Mouse (Mus musculus) NIH3T3 (cell line): ENCODE results near the gene Chst11.

Experiments used
- DNase-seq: peaks from one replicate; pipeline ENCODE4 v3.0.0-alpha.2; 2012; ENCODE audit warnings: low read depth

Gene Chst11

DNA sequence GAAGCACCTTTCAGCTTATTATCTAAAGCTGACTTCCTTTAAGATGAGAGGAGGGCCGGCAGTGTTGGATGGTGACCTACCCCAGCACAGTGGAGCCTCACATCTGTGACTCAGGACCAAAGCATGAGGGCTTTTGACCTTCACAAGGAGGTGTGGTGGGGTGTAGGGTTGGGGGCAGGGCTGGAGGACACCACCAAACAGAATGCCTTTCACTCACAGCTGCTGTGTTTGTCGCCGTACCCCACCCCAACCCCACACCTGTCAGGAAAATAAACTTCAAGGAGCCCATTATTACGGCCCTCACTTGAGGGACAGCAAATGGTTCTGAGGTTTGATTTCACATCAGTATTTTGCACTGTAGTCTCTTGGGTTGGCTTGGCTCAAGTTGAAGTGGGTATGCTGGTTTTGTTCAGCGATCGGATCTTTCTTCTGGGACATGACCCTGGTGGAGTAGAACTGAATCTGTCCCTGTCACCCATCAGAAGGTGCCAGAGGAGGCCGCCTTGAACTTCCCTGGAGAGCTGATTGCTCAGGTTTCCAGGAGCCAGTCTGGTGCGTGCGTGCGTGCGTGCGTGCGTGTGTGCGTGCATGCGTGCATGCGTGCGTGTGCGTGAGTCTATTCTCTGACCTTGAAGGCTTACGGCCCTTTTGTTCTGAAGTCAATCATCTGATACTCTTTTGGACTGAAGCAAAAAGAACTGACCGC is 51.2 kb downstream of the Chst11 start:
- DNase-seq: peak; percentile 24

DNA sequence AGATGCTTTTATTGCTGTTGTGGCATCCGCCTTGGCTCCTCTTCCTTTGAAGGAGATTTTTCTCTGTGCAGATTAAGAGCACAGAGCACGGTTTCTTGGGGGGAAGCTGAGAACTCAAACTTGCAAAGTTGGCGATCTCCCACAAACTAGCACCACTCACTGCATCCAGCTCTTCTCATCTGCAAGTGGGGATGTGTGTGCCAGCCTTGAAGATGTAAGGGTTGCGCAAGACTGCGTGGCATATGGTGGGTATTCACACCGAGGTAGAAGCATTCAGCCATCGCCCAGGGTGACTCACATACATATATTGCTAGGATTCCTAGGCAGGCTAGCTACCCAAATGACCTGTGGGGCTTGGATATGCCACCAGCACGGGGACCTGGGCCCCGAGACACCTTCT is 52.9 kb downstream of the Chst11 start:
- DNase-seq: peak; percentile 22

DNA sequence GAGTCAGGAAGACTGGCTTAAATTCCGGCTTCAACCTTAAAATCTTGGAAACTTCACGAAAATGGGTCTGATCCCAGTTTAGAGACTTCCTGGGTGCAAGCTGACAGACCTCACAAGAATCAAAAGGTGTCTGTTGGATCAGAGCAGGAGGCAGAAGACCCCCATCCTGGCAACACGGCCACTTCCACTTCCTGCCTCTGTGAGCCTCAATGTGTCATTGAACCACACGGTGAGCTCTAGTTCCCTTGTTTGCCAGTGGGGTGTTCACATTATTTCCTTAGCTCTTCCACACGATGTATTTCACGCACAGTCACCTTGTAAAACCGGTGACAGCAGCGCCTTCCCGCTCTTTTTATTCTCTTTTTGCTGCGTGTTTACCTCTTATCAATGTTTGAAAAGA is 54.1 kb downstream of the Chst11 start:
- DNase-seq: no peak

DNA sequence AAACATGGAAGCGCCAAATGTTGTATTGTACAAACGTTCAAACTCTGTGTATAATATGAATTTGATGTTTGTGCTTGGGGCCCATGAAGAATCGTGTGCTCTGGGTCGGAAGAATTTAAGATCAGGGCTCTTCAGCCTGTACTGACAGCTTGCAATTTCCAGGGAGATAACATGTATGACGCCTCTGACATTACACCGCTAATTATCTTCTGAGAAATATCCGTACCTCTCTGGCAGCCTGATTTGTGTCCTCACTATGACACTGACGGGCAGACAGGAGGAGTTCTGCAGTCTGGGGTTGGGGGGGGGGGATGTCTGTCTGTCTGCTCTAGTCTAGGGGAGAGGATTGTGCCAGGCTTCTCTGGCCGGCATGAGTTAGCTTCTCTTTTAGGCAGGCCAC is 56.6 kb downstream of the Chst11 start:
- DNase-seq: no peak

DNA sequence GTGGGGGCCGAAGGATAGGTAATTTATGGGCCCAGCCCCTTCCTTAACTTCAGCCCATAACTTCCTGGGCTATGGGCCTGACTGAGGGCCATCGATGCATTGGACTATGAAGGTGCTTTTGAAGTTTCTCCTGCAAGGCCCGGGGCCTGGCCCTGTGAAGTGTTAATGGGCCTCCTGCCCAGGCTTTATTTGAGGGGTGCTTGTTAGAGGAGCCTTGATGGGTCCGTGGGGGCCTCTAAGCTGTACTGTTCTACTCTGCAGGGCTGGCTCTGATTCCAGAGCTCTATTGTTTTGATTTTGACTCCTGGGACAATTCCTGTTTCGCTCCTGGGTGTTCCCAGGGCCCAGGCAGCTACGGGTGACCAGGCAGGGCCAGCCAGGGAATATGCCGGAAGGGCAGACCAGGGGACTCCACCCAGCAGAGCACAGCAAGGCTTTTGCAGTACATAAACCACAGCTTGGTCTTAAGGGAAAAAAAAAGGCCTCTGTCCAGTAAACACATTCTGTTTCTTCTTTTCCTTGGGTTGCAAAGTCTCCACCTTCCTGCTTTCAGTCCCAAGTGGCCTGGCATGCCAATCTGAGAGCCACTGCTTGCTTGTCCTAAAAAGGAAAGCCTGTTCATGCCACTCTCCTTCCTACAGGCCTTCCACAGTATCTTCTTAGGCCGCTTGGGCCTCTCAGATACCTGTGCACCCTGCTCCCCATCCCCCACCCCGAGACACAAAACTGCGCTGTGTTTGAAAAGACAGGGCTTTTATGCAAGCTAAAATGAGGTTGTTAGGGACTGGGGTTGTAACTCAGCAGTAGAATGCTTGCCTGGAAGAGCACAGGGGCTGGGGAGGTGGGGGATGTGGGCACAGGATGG is 57.5 kb downstream of the Chst11 start:
- DNase-seq: no peak

DNA sequence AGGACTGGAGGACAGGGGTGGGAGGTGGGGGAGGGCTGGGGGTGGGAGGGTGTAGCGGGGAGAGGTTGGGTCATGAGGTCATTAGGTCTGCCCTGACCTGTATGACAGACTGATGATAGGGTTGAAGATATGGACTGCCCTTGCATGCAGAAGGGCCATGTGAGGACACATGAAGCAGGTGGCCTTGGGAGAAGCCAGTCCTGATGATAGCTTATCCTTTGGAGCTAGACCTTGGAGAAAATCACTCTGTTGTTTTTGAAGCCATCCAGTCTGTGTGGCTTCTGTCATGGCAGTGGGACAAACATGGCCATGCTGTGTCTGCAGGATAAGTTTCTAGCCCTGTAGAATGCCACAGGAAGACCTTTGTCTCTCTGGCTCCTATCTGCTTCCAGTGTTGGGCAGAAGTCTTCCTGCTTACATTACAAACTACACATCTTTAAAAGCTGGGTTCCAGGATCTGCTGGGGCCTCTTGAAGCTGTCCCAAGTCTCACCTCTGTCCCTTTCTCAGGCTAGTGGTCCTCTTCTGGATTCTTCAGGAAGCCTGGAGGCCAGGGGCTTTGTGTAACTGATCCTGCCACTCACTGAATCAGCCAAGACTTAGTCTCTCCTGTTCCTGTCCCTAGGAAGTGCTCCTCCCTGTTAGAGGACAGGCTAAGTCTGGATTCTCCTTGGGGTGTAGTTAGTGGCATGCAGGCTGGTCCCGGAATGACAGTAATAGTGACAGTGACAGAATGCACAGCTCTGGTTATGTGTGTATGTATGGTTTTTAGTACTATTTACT is 58.4 kb downstream of the Chst11 start:
- no peak for DNase-seq

DNA sequence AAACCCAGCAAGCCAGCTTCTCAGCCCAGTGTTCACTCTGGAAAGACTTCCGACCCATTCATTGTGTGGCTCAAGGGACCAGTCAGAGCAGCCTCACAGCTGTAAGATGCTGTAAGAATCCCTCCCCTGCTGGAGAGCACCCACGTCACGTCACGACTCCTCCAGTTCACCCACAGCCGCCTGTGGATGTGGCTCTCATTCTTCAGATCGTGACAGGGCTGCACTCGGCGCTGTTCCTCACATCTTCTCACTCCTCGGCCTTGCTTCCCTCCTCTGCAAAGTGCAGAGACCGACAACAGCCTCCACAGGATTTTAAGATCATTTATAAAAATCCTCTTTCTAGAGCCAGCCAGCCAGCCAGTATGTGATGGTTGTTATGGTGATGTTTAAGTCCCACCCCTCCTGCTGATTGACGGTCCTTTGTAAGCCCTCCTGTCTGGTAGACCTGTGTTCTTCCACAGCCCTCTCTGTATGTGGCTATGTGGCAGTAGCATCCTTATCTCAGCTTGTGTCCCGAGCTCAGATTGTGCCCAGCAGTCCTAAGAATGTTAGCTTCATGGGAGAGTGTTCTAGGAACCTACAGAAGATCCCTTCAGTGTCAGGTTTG is 64.0 kb downstream of the Chst11 start:
- DNase-seq: no peak

DNA sequence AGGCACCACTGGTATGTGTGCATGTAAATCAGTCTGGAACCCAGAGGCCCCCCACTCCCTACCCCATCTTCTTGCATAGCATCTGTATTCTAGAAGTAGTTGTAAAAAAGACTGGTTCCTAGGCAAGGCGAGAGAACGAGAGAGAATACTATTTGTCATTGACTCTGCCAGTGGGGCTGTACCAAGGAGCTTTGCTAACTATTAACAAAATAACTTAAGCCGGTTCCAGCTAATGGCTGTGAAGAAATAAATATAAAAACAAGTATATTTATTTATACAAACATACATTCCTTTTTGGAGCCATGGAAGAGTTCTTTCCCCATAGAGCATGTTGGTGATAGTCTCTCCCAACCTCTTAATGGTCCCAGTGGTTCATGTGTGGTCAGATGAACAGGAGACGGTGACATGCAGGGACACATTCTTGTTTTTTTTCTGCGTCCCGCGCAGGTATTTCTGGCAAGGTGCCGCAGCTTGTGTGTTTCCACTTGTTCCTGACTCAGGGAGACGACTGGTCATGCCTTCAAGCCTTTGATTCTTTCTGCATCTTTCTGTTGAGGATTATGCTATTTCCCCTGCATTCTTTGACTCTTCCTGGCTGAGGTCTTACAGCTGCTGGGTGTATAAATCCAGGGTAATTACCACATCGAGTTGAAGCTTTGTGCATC is 68.7 kb downstream of the Chst11 start:
- DNase-seq: no peak

DNA sequence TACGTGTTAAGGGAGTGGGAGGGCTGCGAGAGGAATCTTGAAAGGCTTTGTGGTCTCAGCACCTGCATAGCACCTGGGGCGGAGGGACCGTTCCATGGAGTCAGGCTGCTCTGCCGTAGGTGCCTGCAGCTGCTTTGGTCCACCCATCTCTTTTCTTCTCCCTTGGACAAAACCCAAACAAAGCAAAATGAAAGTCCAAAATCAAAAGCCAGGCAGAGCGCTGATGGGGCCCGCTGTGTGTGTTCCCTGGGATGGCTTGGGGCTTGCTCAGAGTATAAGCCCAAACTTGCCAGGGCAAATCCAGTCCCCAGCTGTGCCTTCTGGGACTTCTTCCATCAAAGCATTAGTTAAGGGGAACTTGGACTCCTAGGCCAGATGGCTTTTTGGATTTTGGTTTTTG is 71.0 kb downstream of the Chst11 start:
- DNase-seq: no peak

DNA sequence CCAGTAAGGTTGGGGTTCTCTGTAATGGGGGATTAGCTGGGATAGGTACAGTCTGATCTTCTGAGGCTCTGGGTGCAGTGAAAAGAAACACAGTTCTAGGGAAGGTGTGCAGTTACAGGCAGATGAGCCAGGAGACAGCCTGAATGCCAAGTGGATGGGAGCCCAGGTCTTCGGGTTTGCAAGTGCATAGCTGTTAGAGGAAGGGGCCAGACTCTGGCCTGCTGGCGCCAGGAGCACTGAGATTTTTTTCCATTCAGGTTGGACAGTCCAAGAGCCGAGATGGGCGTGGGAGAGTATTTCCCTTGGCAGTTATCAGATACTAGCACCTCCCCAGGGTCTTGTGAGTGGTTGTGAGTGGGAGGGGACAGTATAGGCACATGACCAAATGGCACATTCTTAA is 71.6 kb downstream of the Chst11 start:
- DNase-seq: no peak

DNA sequence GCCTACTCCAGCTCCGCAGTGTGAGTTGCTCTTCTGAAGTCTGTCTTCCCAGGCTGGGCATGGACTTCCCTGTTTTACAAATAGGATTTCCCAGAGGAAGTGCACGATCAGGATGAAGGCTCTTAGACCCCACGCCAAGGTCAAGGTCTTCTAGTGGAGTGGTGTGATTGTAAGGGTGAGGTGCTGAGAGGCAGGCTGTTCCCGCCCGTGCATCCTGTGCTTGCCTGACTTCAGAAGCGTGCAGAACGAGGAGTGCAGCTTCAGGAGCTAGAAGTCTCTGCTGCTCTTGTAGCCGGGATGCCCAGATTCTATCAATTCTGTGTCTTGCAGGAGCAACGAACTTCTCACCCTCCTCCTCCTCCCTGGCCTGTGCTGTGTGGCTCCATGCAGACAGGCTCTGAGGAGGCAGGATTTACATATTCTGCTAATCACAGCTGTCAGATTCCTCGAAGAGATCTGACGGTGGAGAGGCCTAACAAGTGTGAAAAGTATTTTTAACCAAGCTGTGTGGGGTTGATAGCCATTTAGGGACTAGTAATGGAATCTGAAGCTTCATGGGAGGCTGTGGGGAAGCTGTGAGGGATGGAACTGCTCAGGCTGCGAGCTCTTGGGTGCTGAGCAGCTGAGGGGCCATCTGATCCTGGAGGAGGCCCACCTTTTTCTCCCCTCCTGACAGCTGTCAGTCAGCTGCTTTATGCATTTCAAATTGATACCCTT is 74.9 kb downstream of the Chst11 start:
- DNase-seq: no peak

DNA sequence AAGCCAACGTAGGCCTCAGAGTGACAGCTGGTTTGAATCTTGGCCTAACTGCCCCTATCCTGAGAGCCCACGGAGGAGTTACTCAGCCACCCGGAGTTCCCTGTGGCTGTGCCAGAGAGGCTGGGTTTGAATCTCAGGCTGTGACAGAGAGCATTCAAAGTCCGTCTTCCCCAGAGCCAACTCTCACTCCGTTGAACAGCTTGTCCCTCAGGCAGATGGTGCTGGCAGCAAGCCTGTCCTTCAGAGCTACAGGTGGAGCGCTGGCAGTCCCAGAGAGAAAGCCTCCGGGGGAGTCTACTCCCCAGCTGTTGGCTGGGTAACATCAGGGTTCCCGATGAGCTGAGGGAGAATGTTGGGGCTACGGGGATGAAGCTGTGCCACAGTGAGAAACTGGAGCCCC is 77.0 kb downstream of the Chst11 start:
- DNase-seq: no peak

DNA sequence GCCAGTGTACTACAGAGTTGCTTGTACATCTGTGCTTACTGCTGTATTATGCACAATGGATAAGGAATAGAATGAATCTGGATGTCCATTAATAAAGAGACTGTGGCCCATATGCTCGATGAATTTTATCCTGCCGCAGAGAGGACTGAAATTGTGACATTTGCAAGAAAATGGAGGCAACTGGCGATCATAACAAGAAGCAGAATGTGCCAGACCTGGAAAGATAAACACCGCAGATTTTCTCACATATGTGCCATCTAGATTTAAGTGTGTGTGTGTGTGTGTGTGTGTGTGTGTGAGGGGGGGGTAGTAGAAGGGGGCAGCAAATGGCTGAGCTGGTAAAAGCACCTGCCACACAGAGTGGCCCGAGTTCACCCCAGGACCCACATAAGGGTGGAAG is 79.5 kb downstream of the Chst11 start:
- DNase-seq: no peak

DNA sequence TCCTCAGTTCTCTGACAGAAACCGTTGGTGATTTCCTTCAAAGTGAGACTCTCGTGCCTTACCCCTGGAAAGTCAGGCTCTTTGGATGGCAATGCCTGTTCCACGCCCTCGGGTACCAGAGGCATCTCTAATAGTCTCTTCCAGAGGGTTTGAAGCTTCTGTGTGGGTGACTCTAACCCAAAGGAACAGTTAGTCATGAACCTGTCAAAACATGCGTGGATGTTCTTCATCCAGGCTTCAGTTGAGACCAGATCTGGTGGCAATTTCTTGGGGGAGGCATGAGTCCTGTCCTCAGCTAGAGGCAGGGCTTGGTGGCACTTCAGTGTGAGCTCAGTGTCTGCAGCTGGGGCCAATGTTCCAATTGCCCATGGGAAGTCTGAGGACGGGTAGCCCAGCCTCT is 80.9 kb downstream of the Chst11 start:
- no peak for DNase-seq

DNA sequence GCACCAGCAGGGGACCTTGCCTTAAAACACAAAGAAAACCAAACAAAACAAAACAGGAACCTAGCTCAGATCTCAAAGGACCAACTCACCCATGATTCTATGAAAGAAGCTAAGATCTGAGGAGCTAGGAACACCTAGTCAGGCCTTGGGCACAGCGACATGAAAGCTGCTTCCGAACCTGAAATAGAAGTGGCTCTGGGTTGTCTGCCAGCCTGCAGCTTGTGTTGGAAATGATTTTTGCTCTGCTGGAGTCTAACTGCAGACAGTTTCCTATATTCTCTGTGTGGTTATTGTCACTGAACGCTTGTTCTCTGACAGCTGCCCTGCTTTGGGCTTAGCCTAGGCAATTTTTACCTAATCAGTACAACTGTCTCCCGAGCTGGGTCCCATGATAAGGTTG is 82.0 kb downstream of the Chst11 start:
- DNase-seq: no peak

DNA sequence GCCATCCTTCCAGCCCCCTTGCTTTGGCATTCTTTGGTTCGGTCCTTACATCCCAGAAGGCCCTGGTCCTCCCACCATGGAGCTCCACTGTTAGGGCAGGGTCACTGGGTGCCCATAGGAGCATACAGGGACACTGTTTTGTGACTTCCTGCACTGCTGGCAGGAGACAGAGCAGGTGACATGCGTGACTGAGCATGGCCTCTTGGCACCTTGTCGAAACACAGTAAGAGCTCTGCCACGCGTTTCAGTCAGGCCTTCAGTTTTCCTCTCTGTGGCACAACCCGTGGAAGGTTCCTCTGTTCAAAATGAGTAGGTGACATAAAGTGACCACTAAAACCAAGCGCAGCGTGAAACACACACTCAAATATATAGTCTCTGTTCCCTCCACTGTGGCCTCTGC is 83.2 kb downstream of the Chst11 start:
- DNase-seq: no peak

DNA sequence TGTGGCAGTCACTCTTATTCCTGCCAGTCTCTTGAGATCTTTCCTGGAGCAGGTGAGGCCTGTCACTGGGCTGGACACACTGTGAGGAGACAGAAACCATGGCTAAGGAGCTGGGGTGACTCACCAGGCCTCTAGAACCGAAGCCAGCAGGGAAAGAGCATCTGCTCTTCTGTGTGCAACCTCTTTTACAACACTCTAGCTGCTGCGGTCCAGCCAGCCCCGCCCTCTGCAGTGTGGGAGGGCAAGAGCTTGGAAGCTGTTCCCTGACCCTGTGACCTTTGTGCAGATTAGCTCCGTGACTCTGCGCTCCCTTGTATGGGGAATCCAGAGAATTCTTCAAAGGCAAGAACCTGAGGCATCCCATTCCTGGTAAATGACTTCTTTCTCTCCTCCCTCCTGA is 84.5 kb downstream of the Chst11 start:
- peak; percentile 77 for DNase-seq

DNA sequence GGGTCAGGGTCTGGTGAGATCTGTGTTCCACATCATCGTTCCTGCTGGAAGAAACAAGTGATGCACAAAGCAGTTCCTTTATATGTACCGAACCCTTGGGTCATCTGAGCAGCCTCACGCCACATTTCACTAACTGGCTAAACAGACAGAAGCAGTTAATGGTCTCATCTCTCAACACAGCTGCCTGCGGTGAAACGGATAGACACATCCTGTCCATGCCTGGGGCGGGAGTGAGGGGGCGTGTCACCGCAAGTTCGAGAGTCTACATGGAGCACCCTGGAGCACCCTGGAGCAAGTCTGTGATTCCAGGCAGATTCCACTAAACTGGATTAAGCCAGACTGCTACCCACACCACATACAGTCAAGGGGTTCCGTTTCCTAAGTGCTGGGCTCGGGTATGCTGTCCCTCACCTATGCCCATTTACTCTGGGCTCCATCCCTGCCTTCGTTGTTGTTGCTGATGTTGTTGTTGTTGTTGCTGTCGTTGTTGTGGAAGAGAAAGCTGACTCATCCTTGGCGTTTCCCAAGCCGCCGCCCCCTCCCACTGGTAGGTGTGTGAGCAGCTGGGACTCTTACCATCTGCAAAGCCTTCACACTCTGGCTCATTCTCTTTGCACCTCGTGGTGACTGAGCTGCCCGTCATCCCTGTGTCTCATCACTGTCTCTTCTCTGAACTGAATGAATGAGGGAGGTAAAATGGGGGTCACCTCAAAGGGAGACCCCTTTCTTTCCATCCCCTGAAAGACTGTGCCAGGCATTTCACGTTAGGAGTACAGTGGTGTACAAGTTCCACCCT is 86.7 kb downstream of the Chst11 start:
- no peak for DNase-seq

DNA sequence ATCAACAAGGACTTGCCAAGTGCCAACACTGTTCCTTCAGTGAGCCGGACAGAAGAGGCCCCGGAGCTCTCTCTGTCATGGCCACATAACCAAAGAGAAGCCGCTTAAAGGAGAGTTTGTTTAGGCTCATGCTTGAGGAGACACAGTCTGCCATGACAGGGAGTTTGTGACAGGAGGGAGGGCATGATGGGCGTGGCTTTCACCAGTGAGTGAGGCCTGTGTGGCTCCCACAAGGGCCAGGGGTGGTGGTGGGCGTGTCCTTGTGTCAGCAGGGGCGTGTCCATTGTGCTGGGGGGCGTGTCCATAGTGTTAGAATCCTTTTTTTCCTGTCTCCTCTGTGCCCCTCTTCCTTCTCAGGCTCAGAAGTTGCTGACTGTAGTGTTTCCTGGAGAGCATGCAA is 87.8 kb downstream of the Chst11 start:
- DNase-seq: peak; percentile 11

DNA sequence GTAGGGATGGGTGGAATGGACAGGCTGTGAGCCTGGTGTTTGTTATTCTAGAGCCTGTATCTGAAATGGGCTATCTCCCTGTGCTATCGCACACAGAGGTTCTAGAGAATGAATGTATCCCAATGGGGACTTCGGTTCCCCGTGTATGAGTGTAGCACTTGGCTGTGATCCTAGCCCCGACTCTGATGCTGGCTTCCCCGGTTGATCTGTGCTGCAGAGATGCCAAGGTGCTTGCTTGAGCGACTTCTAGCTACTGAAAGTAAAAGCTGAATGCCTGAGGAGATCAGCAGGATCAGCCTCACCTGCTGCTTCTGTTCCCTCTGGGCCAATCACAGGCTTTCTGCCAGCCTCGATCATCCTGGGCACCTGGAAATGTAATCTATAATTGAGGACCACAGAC is 91.5 kb downstream of the Chst11 start:
- no peak for DNase-seq
